Mouse (Mus musculus): Measurements from ENCODE around the gene Cdr2l.

Cdr2l gene

DNA sequence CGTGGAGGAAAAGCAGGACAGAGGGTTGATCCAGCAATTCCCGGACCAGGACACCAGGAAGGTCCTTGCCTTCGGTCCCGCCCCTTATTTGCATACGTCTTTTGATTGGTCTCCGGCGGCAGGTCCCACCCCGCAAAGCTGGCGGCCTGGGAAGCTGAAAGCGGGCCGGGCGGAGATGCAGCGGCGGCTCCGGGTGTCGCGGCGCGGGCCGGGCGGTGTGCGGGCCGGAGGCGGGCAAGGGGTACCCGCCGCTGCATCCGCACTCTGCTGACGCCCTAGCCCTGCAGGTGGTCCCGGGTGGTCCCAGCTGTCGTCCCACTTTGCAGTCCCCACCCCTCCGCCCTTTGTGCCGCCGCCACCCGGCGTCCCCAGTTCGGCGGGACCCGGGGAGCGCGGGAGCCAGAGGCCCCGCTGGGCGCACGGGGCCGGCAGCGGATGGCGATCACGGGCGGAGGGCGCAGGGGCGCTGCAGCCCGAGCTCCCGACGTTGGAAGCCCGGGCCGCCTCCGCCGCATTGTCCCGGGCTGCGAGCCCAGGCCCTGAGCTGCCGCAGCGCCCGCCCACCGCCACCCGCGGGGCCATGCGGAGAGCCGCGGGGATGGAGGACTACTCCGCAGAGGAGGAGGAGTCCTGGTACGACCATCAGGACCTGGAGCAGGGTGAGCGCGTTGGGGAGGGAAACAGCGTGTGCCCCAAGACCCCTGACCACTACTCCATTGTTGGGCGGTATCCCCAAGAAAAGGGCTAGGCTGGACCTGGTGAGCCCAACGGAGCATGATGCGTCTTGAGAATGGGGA is at the start of gene Cdr2l:
Gene Cdr2l (plus strand): TSS at position 174 of the 797 bp plus-strand sequence.
- DNase-seq = peak; percentile 94 to 95

DNA sequence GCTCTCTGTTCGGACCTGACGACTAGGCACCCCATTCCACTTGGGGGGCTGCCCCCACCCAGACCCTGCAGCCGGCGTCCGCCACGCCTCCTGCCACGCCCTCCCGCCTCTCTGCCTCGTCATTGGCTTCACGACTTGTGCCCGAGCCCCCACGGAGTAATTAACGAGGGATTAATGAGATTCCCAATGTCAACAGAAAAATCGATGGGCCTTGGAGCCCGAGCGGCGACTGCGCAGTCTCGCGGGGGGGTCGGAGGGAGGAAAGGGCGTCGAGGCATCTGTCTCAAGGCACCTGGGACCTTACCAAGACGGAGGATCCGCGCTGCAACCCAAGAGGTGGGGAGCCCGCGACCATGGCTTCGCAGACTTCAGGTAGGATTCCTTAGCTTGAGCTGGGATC is 47.2 kb upstream of the Cdr2l start, which contains the start of gene Otop3:
Gene Otop3 (plus strand): TSS at position 201 of the 400 bp plus-strand sequence.
- no peak for DNase-seq

DNA sequence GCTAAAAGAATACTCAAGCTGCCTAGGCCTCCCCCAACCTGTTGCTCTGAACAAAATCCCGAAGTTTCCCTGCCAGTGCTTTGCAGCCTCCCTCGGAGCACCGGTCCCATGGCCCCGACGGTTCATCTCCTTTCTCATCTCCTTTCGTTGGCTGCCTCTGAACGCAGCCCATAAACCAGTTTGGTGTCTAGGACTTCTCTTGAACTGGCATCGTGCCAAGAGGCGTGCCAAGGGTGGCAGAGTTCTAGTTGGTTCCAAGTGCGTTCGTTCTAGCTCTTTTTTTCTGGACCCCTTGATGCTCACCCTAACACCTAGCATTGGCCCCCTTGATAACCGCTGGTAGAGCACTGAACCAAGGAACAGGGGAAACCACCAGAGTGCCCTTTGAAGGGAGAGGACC is 46.5 kb upstream of the Cdr2l start:
- peak in 1 of 2 experiments; percentile 39 for DNase-seq

DNA sequence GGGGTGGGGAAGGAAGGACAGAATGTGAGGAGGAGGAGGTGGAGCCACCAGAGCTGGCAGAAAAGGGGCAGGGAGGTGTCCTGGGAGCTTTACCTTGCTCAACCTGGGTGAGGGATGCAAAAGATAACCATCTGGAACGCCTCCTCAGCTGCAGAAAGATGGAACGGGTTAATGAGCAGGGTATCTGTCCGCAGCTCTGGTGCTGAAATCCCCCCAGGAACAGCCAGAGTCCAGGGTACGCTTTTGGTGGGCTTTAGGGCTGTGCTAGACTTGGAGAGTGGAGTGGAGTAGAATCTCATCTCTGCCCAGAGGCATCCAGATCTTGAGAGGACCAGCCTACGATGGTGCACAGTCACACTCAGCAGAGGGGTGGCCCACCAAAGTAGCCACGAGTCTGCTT is 45.6 kb upstream of the Cdr2l start:
- no peak for DNase-seq

DNA sequence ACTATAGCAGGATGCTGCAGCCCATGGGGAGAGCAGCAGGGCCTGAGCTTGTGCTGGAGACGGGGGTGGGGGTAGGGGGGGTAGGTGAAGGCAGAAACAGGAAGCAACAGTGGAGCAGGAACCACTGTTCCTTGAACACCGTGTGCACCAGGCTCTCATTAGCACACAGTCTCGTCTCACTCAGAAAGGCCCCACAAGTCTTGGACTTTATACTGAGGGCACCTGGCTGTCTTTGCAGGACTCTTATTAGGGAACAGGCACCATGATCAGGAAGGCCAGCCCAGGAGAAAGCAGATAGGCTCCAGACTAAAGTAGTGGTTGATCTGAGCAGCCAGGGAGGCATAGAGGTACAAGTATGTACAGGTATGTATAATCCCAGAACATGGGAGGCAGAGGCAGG is 44.4 kb upstream of the Cdr2l start:
- DNase-seq = no peak

DNA sequence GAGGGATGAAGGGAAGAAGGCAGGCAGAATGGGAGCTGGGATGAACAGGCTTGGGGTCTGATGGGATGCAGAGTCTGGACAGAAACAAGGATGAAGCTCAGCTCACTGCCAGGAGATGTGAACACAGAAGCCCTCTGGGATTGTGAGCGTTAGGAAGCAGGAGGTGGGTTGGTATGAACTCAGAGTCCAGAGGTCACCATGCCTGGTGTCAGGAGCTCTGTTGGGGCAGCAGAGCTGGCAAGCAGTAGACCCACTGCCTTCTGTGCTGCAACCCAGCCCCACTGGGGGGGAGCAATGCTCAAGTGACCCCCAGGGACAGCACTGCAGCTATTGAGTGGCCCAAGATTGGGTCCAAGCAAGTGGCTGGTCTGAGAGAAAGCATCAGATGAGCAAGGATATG is 43.9 kb upstream of the Cdr2l start:
- no peak for DNase-seq

DNA sequence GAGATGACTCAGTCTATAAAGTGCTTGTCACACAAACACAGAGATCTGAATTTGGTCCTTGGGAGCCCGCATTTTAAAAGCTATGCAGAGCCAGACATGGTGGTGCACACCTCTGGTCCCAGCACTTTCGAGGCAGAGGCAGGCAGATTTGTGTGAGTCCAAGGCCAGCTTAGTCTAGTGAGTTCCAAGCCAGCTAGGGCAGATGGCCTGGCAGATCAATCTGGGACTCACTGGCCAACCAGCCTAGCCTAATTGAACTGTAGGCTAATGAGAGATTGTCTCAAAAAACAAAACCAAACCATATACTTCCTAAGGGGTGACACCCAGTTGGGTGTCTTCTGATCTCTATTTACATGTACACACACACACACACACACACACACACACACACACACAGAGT is 40.5 kb upstream of the Cdr2l start:
- no peak for DNase-seq

DNA sequence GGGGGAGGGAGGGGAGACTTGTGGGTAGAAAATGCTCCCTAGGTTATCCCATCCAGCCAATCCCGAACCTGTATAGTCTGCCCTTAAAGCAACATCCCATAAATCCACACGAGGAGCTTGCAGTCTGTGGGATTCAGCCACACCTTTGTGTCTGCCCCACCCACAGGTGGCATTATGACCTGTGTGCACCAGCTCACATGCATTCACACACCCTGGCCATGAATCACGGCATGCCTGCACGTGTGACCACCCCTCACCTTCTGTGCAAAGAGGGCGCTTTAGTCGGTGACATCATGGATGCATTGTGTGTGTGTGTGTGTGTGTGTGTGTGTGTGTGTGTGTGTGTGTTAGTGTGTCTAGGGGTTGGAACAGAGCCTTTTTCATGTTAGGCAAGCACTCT is 39.9 kb upstream of the Cdr2l start:
- no peak for DNase-seq

DNA sequence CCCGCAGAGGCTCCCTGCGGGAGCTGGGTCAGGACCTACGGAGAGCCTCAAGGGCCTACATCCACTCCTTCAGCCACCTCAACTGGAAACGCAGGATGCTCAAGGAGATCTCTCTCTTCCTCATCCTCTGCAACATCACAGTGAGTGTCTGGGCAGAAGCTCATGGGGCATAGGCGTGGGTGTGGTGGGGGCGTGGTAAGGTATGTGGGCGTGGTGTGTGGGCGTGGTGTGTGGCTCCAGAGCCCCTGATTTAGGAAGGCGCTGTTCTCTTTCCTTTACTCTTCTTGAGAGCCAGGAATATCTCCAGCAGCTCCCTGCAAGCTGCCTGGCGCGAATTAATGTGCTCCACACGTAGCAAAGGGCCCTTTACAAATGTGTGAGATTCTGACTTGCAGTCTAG is 36.7 kb upstream of the Cdr2l start:
- no peak for DNase-seq

DNA sequence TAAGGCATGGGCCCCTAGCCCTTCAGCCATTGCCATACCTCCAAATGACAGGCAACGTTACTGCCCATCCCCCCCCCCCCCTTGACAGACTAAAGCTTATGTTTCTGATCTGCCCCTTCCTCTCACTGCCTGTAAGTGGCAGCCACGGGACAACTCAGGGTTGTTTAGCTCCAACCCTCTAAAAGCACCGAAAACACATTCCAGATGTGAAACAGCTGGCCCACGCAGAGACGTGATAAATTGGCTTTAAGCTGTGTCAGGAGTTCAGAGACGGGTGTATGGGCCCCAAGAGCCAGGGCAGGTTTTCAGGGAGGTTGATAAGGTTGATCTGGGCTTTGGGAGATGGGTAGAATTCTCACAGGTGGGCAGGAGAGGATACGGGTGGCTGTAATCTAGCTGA is 36.2 kb upstream of the Cdr2l start:
- no peak for DNase-seq

DNA sequence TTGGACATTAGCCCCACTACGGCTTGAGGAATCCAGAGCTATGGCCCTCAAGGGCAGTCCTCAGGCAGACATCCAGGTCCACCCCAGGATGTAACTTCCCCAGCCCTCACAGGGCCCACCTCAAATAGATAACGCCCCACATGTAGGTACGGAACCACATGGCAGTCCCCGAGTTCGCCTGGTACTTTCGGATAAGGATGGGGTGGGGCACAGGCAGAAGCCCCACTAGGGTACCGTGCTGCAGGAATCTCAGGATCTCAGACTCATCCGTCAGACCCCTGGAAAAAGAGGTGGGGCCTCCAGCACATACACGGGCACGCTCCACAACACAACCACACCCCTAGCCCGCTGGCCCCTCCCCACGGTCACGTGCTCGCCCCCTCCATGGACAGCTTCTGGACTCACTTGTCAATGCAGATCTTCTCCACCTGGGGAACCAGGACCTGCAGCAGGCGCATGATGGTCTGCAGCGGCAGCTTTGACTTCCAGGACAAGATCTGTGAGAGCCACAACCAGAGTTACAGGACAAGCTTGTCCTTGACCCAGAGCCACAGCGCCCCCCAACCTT is 33.0 kb upstream of the Cdr2l start:
- DNase-seq = no peak

DNA sequence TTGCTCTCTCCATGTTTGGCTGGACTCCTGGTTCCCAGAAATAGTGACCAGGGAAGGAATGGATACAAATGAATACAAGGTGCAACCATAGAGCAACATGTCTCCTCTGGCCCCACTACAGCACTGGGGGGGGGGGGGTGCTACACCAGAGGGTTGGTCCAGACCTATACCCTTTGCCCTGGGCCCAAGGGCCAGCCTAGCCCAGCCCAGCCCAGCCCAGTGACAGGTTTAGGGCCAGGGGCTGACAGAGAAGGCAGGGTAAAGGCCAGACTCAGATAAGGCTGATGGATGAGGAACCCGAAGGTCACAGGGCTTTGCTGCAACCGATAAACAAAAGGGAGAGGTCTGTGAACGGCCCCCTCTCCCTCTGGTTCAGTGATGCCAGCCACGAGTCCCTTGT is 31.7 kb upstream of the Cdr2l start:
- DNase-seq = no peak

DNA sequence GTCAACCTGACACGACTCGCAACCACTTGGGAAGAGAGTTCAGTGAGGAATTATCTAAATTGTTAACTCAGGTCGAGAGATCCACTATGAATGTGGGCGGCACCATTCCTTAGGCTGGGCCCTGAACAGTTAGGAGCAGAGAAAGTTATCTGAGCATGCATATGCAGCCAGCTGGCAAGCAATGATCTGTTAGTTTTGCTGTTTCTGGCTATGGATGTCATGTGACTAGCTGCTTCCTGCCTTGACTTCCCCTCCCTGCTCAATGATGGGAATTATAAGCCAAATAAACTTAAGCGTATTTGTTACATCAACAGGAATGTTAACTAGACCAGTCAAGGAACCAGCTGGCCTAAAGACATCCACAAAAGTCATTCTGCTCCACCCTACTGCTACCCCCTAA is 28.3 kb upstream of the Cdr2l start:
- no peak for DNase-seq

DNA sequence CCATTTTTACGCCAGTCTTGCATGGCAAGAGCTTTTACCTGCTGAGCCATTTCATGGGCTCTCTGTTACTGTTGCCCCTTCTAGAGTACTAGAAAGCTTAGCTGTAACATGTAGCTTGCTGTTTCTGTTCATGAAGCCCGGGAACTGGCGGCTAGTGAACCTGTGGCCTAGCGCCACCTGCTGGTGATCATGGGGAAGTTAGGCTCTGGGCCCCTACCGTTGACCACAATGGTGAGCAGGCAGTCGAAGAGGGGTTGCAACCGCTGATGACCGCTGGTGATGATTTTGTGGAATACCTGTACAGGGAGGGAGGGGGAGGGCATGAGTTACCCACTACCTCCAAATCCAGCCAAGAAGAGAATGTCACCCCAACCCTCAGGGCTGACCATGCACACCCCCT is 27.5 kb upstream of the Cdr2l start:
- DNase-seq = peak; percentile 49 to 60

DNA sequence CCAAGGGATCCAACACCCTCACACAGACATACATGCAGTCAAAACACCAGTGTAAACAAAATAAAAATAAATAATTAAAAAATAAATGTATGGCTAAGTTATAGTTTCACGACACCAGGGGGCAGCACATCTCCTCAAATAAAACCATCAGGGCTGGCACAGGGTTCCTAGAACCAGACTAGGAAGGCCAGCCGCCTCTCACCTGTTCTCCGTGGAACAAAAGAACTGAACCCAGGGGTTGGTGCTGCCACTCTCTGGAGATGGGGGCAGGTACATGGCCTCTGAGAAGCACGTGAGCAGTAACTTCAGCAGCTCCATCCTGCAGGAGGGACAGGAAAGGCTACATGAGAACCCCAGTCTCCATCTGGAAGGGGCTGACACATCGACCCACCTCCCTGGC is 23.2 kb upstream of the Cdr2l start:
- DNase-seq = peak; percentile 65 to 77

DNA sequence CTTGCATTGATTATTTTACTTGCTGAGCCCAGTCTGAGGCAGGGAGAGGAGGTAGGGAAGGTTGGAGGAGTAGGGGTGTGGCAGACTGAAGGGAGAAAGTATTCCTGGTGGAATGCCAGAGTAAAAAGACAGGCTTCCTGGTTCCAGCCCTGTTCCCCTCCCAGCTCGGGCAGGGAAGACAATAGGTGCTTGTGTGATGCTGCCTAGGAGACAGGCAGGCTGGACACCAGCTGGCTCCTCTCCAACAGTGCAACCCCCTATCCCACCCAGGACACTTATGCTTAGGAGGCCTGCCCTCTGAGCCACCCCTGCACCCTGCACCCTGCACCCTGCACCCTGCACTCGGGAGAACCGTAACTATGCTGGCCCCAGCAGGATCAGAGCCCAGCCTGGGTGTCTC is 22.4 kb upstream of the Cdr2l start:
- DNase-seq = peak; percentile 34 to 46

DNA sequence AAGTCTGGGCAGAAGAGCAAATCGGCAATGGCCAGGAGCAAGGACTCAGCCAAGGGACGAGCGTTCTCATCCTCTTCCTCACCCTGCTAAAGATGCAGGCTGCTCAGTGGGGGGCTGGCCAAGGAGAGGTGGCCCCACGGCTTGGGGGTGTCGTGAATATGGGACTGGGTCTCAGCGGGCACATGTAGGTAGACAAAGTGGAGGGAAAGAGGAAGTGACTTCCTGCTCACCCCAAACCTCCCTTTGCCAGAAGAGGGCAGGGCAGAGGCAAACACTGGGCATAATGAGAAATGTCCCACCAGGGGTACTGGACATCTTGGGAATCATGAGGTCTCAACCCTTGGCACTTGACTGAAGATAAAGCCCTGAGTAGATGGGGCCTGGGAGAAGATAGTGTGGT is 22.0 kb upstream of the Cdr2l start:
- no peak for DNase-seq

DNA sequence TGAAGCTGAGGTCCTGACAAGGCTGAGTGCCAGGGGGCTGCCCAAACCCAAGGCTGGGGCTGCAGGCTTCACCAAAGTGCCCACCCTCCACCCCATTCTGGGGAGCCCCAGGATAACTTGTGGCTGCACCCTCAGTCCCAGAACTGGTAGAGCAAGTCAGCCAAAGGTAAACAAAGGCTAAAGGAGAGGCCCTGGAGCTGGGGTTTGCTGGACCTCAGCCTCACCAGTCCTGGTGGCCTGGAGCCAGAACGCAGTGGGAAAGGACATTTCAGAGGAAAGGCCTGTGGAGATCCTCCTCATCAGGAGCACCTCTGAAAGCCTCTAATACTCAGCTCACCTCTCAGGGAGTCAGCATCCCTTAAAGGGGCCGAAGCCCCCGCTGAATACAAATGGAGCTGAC is 17.6 kb upstream of the Cdr2l start:
- DNase-seq = peak; percentile 61 to 69

DNA sequence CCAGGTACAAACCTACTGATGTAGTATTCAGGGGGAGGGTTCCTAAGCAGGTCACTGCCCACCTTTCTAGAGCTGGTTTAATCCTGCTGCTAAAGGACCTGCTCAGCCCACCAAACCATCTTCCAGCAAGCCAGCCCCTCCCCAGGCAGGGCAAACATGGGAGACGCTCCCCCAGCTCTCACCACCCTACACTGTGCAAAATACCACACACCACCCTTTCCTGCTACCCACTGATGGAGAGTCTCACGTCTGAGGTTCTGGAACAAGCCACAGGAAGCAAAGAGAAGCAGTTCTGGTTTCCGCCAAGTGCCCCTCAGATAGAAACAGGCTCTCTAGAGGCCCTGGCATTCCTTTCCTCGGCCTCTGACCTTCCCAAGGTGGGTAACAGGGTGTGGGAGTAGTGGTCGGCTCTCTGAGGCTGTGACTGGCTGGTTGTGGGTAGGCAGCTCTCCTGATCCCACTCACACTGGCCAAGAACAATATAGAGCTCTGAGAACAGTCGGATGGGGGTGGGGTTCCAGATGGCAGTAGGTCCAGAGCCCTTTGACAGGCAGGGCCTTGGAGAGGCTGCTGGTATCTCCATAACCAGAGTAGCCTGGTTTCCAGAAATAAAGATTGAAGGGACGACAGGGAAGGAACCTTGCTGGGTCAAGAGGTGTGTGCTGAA is 15.5 kb upstream of the Cdr2l start:
- no peak for DNase-seq

DNA sequence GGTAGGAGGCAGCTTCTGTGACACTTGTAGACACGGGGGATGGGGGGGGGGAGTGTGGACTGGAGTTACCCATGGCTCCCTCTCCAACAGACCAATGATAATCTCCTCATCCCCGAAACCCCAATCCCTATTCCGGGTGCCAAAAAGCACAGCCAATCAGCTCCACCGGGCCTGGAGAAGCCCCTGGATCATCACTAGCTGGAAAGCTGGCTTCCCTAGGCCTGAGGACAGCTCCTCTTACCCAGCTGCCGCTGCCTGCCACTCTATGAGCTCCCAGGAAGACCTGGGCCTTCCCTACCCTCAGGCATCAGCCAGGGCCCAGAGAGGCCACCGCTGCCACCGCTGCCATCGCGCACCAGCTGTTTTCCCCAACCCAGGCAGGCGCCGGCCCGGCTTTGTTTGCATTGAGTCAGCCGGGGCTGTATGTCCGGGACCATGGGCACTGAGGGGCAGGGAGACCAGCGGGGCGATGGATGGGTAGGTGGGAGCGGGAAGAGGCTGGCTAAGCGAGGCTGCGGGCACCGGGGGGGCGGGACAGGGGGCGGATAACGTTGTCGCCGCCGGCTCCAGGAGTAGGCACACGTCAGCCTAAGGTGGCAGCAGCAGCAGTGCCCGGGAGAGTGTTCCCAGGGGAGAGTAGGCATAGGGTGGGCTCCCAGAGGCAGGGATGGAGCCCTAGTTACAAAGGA is 14.9 kb upstream of the Cdr2l start:
- no peak for DNase-seq

DNA sequence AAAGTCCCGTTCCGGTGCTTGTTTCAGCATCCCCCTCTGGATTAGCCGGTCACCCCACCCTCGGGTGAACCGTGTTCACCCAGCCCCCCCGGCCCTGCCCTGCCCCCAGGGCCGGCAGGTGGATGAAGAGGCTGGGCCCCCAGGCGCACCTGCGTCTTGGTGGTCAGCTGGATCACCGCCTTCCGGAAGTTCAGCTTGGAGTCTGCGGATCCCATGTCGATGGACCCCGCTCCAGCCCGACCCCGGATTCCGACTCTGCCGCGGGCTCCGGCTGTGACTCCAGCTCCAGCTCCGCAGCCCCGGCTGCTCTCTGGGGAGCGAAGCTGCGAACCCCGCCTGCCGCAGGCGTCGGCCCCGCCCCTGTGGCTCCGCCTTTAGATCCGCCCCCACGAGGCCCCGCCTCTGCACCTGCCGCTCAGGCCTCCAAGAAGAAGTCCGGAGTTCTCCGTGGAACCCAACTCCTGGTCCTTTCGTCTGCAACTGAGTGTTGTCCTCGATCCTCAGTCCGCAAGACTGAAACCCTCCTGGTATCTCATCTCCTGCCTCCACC is 14.2 kb upstream of the Cdr2l start, which contains the start of gene Hid1:
Gene Hid1 (minus strand): TSS at position 362 of the 550 bp plus-strand sequence.
- DNase-seq = peak; percentile 90

DNA sequence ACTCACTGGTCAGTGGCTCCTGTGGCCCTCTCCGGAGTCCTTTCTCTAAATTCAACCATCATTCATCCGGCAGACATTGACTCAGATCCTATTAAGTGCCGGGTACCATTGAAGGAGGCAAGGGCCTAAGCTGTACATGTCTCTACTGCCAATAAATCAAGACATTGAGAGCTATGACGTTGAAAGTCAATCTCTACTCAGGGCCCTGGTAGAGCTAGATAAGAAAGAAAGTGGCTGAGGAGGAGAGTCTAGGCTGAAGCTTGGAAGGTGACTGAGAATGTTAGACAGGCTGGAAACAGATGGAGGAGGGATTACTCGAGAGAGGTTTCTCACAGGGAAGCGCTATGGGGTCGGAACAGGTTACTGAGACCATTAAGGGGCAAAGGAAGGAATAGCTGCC is 11.3 kb upstream of the Cdr2l start:
- no peak for DNase-seq

DNA sequence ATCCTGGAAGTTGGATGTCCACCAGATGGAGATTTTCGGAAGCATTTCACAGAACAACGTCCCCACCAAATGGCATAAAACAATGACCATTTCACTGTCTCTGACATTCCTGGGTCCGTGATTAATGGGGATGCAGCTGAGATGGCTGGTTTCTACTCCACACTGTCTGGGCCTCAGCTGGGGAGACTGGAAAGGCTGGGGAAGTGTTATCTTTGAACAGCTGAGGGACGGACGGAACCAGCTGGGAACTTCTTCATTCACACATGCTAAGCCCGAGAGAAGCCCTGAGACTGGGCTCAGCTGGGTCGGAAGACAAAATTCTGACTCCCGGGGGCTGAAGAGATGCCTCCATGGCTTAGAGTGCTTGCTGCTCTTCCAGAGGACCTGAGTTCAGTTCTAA is 10.4 kb upstream of the Cdr2l start:
- DNase-seq = no peak
